8 mouse cellular contexts compared by ENCODE assay signal in the genomic region with DNA sequence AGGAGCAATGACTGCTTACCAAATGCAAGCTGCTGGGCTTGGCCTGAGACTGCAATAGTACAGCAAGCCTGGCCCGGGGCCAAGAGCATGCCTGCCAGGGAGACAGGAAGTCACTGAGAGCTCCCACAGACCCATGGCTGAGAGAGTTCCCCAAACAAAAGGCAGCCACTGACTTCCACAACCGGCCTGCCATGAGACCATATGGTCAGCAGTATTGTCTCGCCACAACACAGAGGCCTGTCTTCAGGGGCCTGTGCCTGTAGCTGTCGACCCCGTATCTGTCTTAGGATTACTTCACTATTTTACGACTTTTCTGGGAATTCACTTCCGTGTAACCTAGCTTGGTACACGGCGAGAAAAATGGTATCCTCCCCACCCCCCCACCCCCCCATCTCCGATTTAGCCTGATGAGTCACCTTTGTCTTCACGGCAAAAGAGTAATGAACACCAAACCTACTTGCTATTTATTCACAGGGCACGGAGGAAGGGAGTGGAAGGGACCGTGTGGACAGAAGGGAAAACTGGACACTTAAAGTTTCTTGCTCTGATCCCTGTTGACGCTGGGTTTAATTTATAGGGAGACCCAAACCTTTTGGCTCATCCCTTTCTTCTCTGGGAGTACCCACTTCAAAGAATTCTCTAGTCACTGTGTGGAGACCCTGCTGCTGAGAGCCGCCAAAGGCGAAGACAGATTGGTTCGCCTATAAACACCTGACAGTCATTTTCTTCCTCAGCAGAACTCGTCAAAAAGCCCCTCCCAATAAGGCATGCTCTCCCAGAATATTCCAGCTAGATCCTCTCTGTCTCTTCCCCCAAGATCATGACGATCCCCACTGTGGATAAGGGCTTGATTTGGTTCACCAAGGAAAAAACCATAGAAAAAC. TPM values are rescaled to one million over a fixed set of nuclear protein-coding genes. Genes with fewer than 3 reads are reported as not detected.
DNase-seq lines count a peak whose midpoint lies in the region; ATAC-seq lines count a peak whose summit lies in the region.

No protein-coding gene starts in this region.

- peaks cover 25% of the 10 kb centered on the region for H3K4me1 ChIP-seq in forebrain, embryonic 13.5 days
- peaks cover 29% of the 10 kb centered on the region for H3K4me1 ChIP-seq in heart, embryonic 16.5 days (ENCODE audit: control insufficient read depth, insufficient read depth, low read length)
- peaks cover 18% of the 10 kb centered on the region for H3K4me1 ChIP-seq in liver, embryonic 11.5 days (replicated peaks; ENCODE audit: control insufficient read depth, insufficient read depth, low read length)

- peak overlapping the region; percentile 76 for H3K27ac ChIP-seq in forebrain, embryonic 13.5 days
- peak overlapping the region; percentile 94 for H3K27ac ChIP-seq in heart, embryonic 16.5 days (ENCODE audit: low read length)
- peak overlapping the region; percentile 52; the same call in 1 of the 2 replicates for H3K27ac ChIP-seq in liver, embryonic 11.5 days (ENCODE audit: low read depth, low read length)

- H3K36me3 ChIP-seq in forebrain, embryonic 13.5 days (ENCODE audit: poor library complexity, severe bottlenecking) = no peaks in the 10 kb centered on the region
- no peaks in the 10 kb centered on the region for H3K36me3 ChIP-seq in heart, embryonic 16.5 days (ENCODE audit: control insufficient read depth, insufficient read depth)
- no peaks in the 10 kb centered on the region for H3K36me3 ChIP-seq in liver, embryonic 11.5 days (ENCODE audit: control insufficient read depth, insufficient read depth, low read length)

- WGBS in forebrain, embryonic 13.5 days = 22% methylated on average over 19 of the region's 19 CpGs
- WGBS in heart, embryonic 16.5 days = 19% methylated on average over 19 of the region's 19 CpGs
- WGBS in liver, embryonic 11.5 days = 29% methylated on average over 19 of the region's 19 CpGs

- peak; percentile 80 for ATAC-seq in forebrain, embryonic 13.5 days
- peak; percentile 92 for ATAC-seq in heart, embryonic 16.5 days (replicated peaks; ENCODE audit: extremely low read depth, insufficient read depth, low FRiP score)
- peak; percentile 60 for ATAC-seq in liver, embryonic 11.5 days (replicated peaks; ENCODE audit: low FRiP score)

- peak overlapping the region; percentile 46 for H3K4me2 ChIP-seq in forebrain, embryonic 13.5 days
- H3K4me2 ChIP-seq in heart, embryonic 16.5 days (ENCODE audit: low read depth, low read length) = peak overlapping the region; percentile 66
- H3K4me2 ChIP-seq in liver, embryonic 11.5 days = peak overlapping the region; percentile 36

- no peaks in the 10 kb centered on the region for H3K9me3 ChIP-seq in forebrain, embryonic 13.5 days (replicated peaks)
- no peaks in the 10 kb centered on the region for H3K9me3 ChIP-seq in heart, embryonic 16.5 days (replicated peaks; ENCODE audit: control insufficient read depth, low read length)
- no peaks in the 10 kb centered on the region for H3K9me3 ChIP-seq in liver, embryonic 11.5 days (ENCODE audit: control insufficient read depth, low read length)

- H3K9ac ChIP-seq in forebrain, embryonic 13.5 days = peak overlapping the region; percentile 41
- peak overlapping the region; percentile 71 for H3K9ac ChIP-seq in heart, embryonic 16.5 days (ENCODE audit: low read length)
- peak overlapping the region; percentile 18; the same call in 1 of the 2 replicates for H3K9ac ChIP-seq in liver, embryonic 11.5 days (ENCODE audit: low read depth, low read length)

- no peaks in the 10 kb centered on the region for H3K27me3 ChIP-seq in forebrain, embryonic 13.5 days
- no peaks in the 10 kb centered on the region for H3K27me3 ChIP-seq in heart, embryonic 16.5 days (ENCODE audit: control insufficient read depth, insufficient read depth, low read length)
- H3K27me3 ChIP-seq in liver, embryonic 11.5 days (replicated peaks; ENCODE audit: control insufficient read depth, insufficient read depth, low read length) = no peaks in the 10 kb centered on the region

- peak; percentile 97 for DNase-seq in 416B (ENCODE audit: low read depth)
- DNase-seq in c-Kit-positive CD71-negative TER-119-negative erythroid progenitor cells, embryonic 14.5 days (ENCODE audit: low read depth) = peak; percentile 78
- DNase-seq in kidney, postnatal 14 days = peak; percentile 97
- DNase-seq in liver, embryonic 11.5 days (ENCODE audit: low spot score) = peak; percentile 73
- DNase-seq in monocyte, adult 2 months (ENCODE audit: low read depth in 1 of 2, low spot score in 2 of 2) = peak; percentile 81 to 89
- peak; percentile 66 to 75 for DNase-seq in spleen, postnatal 14 days (ENCODE audit: low spot score in 2 of 2)

- peak overlapping the region; percentile 11; the same call in 1 of the 2 replicates for H3K4me3 ChIP-seq in forebrain, embryonic 13.5 days
- H3K4me3 ChIP-seq in heart, embryonic 16.5 days (ENCODE audit: low read length) = peak overlapping the region; percentile 42
- H3K4me3 ChIP-seq in liver, embryonic 11.5 days (ENCODE audit: low read depth, low read length) = no peak overlapping the region

RNA-seq across cellular contexts. Expression of gene Maml3, which starts 16.2 kb away (rescaled TPM):
- polyA plus RNA-seq in forebrain, embryonic 13.5 days (2015; fragmentation: Nextera tagmentation; extraction: Ambion mirVana) = 5.4 and 6.5 TPM in 2 replicates
- 2.6 and 3.1 TPM in 2 replicates for polyA plus RNA-seq in heart, embryonic 16.5 days (2015; fragmentation: Nextera tagmentation; extraction: Ambion mirVana)
- 2.9 and 3.1 TPM in 2 replicates for polyA plus RNA-seq in liver, embryonic 11.5 days (2014; fragmentation: Nextera tagmentation; extraction: Ambion mirVana)

Comparison
In these comparisons a context has a peak if more than half of its experiments do, and no peak if none do; other contexts are left out.
1. H3K9ac ChIP-seq: peak in every context shown above with its lines; median percentile 71 in heart, embryonic 16.5 days; 41 in forebrain, embryonic 13.5 days; 18 in liver, embryonic 11.5 days.